Mouse (Mus musculus) forebrain, postnatal 0 days (tissue): ENCODE data around the gene Arf3. TPM values are rescaled to one million over a fixed set of nuclear protein-coding genes. Genes with fewer than 3 reads are reported as not detected.
A peak's percentile ranks its signal among the peaks of the same experiment; 100 is the strongest.

Source experiments
- ATAC-seq: fragments of 200-750 bp; cut with Nextera tagmentation; 2 replicates; pipeline ENCODE4 v1.8.0; 2017; ENCODE audit warnings: mild to moderate bottlenecking, moderate library complexity
- DNase-seq: peaks from one replicate; pipeline ENCODE4 v3.0.0-alpha.2; 2015
- H3K27ac ChIP-seq: fragments of 300-500 bp; sonication (generic); 2 replicates; pipeline ENCODE4 v1.5.1; 2014; ENCODE audit warnings: low read depth, mild to moderate bottlenecking, antibody characterized with exemption, low read length, moderate library complexity, mixed read lengths
- H3K27me3 ChIP-seq: fragments of 300-500 bp; sonication (generic); 2 replicates; pipeline ENCODE4 v1.6.1; 2014; ENCODE audit warnings: mild to moderate bottlenecking, low read length, mixed read lengths; ENCODE audit not compliant: insufficient read depth
- H3K36me3 ChIP-seq: fragments of 300-500 bp; sonication (generic); 2 replicates; pipeline ENCODE4 v1.6.1; 2014; ENCODE audit warnings: mild to moderate bottlenecking, moderate library complexity; ENCODE audit not compliant: insufficient read depth
- H3K4me1 ChIP-seq: fragments of 300-500 bp; sonication (generic); 2 replicates; pipeline ENCODE4 v1.6.1; 2014; ENCODE audit warnings: antibody characterized with exemption; ENCODE audit not compliant: insufficient read depth
- H3K4me2 ChIP-seq: fragments of 300-500 bp; sonication (generic); 2 replicates; pipeline ENCODE4 v1.6.1; 2014; ENCODE audit warnings: low read depth, mild to moderate bottlenecking, moderate library complexity
- H3K4me3 ChIP-seq: fragments of 300-500 bp; sonication (generic); 2 replicates; pipeline ENCODE4 v1.5.1; 2014; ENCODE audit warnings: low read depth, low read length, mixed read lengths
- H3K9ac ChIP-seq: fragments of 300-500 bp; sonication (generic); 2 replicates; pipeline ENCODE4 v1.6.1; 2014; ENCODE audit warnings: mild to moderate bottlenecking
- H3K9me3 ChIP-seq: fragments of 300-500 bp; sonication (generic); 2 replicates; pipeline ENCODE4 v1.6.1; 2016; ENCODE audit warnings: low read length
- CTCF ChIP-seq: sonication (generic); IDR thresholded peaks from 2 replicates; pipeline ENCODE4 v1.5.1; 2016; ENCODE audit warnings: antibody characterized with exemption, control low read depth, low read depth
- WGBS: fragments of 180-500 bp; shearing (Covaris S2); extraction: QIAGEN DNeasy Blood & Tissue Kit; methylation state at CpG from one replicate; pipeline ENCODE4 v1.1.7; 2014; 5-methylcytosine and 5-hydroxymethylcytosine counted together
- polyA plus RNA-seq: library from polyadenylated mRNA; unstranded; fragments of >200 nt; fragmentation: Nextera tagmentation; extraction: Ambion mirVana; gene quantifications from 2 replicates; pipeline ENCODE4 v1.2.1, GENCODE M21; 2015
- total RNA-seq: library from RNA; depleted of rRNA; stranded (reverse); fragments of >200 nt; gene quantifications from 2 replicates; pipeline ENCODE4 v1.2.3, GENCODE M21; 2014

Gene Arf3
- total and polyA plus RNA-seq, 2 experiments from 2014 or later, result 104 to 116 TPM

- Histone ChIP-seq H3K27me3 (0 out of 2 replicates have a peak, but pooled peaks cover 10% of the 10 kb centered on the region), H3K9me3 (no peaks in the 10 kb centered on the region), H3K36me3 (peaks cover 6% of the 10 kb centered on the region), H3K9ac (no peak overlapping the region), H3K27ac (no peak overlapping the region), H3K4me1 (0 out of 2 replicates have a peak, but pooled peaks cover 9% of the 10 kb centered on the region), H3K4me2 (no peak overlapping the region), H3K4me3 (no peak overlapping the region)
- WGBS, result 77% methylated on average over 6 of the region's 6 CpGs
- DNase-seq (no peak), ATAC-seq (no peak)
- no peak for TF ChIP-seq CTCF
These were observed 32.2 kb downstream of the Arf3 start for GRCm38 (mm10) chr15:98730790-98731189.

GRCm38 (mm10) chr15:98729791-98730545 is 33.0 kb downstream of the Arf3 start:
- H3K9me3 ChIP-seq, result no peaks in the 10 kb centered on the region
- H3K4me2 ChIP-seq, result no peak overlapping the region
- no peak overlapping the region for H3K9ac ChIP-seq
- H3K27ac ChIP-seq, result no peak overlapping the region
- ATAC-seq (no peak), DNase-seq (no peak)
- H3K4me3 ChIP-seq, result no peak overlapping the region
- TF ChIP-seq CTCF, result no peak
- 0 out of 2 replicates have a peak, but pooled peaks cover 9% of the 10 kb centered on the region for H3K4me1 ChIP-seq
- 70% methylated on average over 7 of the region's 7 CpGs for WGBS
- peaks cover 4% of the 10 kb centered on the region; the same call in 1 of the 2 replicates for H3K36me3 ChIP-seq
- 0 out of 2 replicates have a peak, but pooled peaks cover 10% of the 10 kb centered on the region for H3K27me3 ChIP-seq

GRCm38 (mm10) chr15:98728366-98728765 is 34.6 kb downstream of the Arf3 start:
- Histone ChIP-seq H3K4me2 (peak overlapping the region; percentile 79), H3K4me1 (0 out of 2 replicates have a peak, but pooled peaks cover 9% of the 10 kb centered on the region), H3K4me3 (peak overlapping the region; percentile 33; the same call in 1 of the 2 replicates), H3K27me3 (0 out of 2 replicates have a peak, but pooled peaks cover 10% of the 10 kb centered on the region), H3K9me3 (no peaks in the 10 kb centered on the region), H3K9ac (peak overlapping the region; percentile 46), H3K36me3 (no peaks in the 10 kb centered on the region), H3K27ac (no peak overlapping the region)
- TF ChIP-seq CTCF, result no peak
- no peak for ATAC-seq
- no peak for DNase-seq
- 38% methylated on average over 9 of the region's 9 CpGs for WGBS

GRCm38 (mm10) chr15:98727443-98728321 is 35.3 kb downstream of the Arf3 start, which contains the start of gene Fkbp11:
TSS of gene Fkbp11 (minus strand) at chr15:98728198.
- 0 out of 2 replicates have a peak, but pooled peaks cover 10% of the 10 kb centered on the region for H3K27me3 ChIP-seq
- TF ChIP-seq CTCF, result no peak
- 0 out of 2 replicates have a peak, but pooled peaks cover 9% of the 10 kb centered on the region for H3K4me1 ChIP-seq
- DNase-seq (peak; percentile 66), ATAC-seq (peak; percentile 87)
- H3K9me3 ChIP-seq, result no peaks in the 10 kb centered on the region
- H3K4me3 ChIP-seq, result peak within 1 kb of the TSS; percentile 33
- peak within 1 kb of the TSS; percentile 79 for H3K4me2 ChIP-seq
- 3% methylated on average over 37 of the region's 39 CpGs for WGBS
- no peaks in the 10 kb centered on the region for H3K36me3 ChIP-seq
- no peak within 1 kb of the TSS for H3K27ac ChIP-seq
- peak within 1 kb of the TSS; percentile 46 for H3K9ac ChIP-seq

- Histone ChIP-seq H3K4me3 (0 out of 2 replicates have a peak overlapping the region, but pooled peaks have one; percentile 33), H3K4me2 (peak overlapping the region; percentile 79), H3K27me3 (0 out of 2 replicates have a peak, but pooled peaks cover 11% of the 10 kb centered on the region), H3K27ac (no peak overlapping the region), H3K4me1 (0 out of 2 replicates have a peak, but pooled peaks cover 9% of the 10 kb centered on the region), H3K9me3 (no peaks in the 10 kb centered on the region), H3K9ac (no peak overlapping the region), H3K36me3 (no peaks in the 10 kb centered on the region)
- 44% methylated on average over 7 of the region's 7 CpGs for WGBS
- no peak for ATAC-seq
- no peak for TF ChIP-seq CTCF
- DNase-seq, result no peak
These were observed 36.3 kb downstream of the Arf3 start for GRCm38 (mm10) chr15:98726746-98727145.

GRCm38 (mm10) chr15:98726079-98726478 is 36.9 kb downstream of the Arf3 start:
- Histone ChIP-seq H3K9ac (no peak overlapping the region), H3K4me2 (no peak overlapping the region), H3K4me1 (0 out of 2 replicates have a peak, but pooled peaks cover 9% of the 10 kb centered on the region), H3K36me3 (no peaks in the 10 kb centered on the region), H3K4me3 (no peak overlapping the region), H3K9me3 (no peaks in the 10 kb centered on the region), H3K27ac (no peak overlapping the region), H3K27me3 (0 out of 2 replicates have a peak, but pooled peaks cover 15% of the 10 kb centered on the region)
- no peak for TF ChIP-seq CTCF
- no peak for ATAC-seq
- 73% methylated on average over 4 of the region's 4 CpGs for WGBS
- DNase-seq, result no peak
